Mouse (Mus musculus) testis, adult 2 months (tissue): ENCODE measurements around the gene Dcun1d5. TPM values are rescaled to one million over a fixed set of nuclear protein-coding genes. Genes with fewer than 3 reads are reported as not detected.

Experiments
- H3K27ac ChIP-seq: fragments of 200-500 bp; 2 replicates; pipeline ENCODE4 v1.5.1; 2012; ENCODE audit warnings: low read depth, low read length; ENCODE audit not compliant: control insufficient read depth, insufficient read depth
- H3K27me3 ChIP-seq: fragments of 200-500 bp; 2 replicates; pipeline ENCODE4 v1.6.1; 2012; ENCODE audit warnings: mild to moderate bottlenecking, low read length, moderate library complexity; ENCODE audit not compliant: control insufficient read depth, insufficient read depth
- H3K36me3 ChIP-seq: fragments of 200-500 bp; 2 replicates; pipeline ENCODE4 v1.6.1; 2012; ENCODE audit warnings: mild to moderate bottlenecking, low read length; ENCODE audit not compliant: control insufficient read depth, insufficient read depth
- H3K4me1 ChIP-seq: fragments of 200-500 bp; 2 replicates; pipeline ENCODE4 v1.6.1; 2012; ENCODE audit warnings: low read length; ENCODE audit not compliant: control insufficient read depth, insufficient read depth
- H3K4me3 ChIP-seq: fragments of 200-500 bp; 2 replicates; pipeline ENCODE4 v1.5.1; 2012; ENCODE audit warnings: low read depth, mild to moderate bottlenecking, low read length, moderate library complexity, mixed read lengths; ENCODE audit not compliant: control insufficient read depth
- CTCF ChIP-seq: fragments of 200-500 bp; IDR thresholded peaks from 2 replicates; pipeline ENCODE4 v1.5.1; 2012; ENCODE audit warnings: low read depth, mild to moderate bottlenecking, inconsistent platforms, low read length, moderate library complexity; ENCODE audit not compliant: control insufficient read depth, insufficient read depth, insufficient replicate concordance
- POLR2A ChIP-seq: fragments of 200-500 bp; IDR thresholded peaks from 2 replicates; pipeline ENCODE4 v1.6.1; 2012; ENCODE audit warnings: low read depth, mild to moderate bottlenecking, inconsistent platforms, low read length, moderate library complexity; ENCODE audit not compliant: control insufficient read depth
- polyA plus RNA-seq: library from polyadenylated mRNA; depleted of rRNA; stranded (reverse); fragments of >200 nt; gene quantifications from 2 replicates; pipeline ENCODE4 v1.2.3, GENCODE M21; 2012; rRNA removed

Gene Dcun1d5
- polyA plus RNA-seq = 24.1 and 26.4 TPM in 2 replicates

GRCm38 (mm10) chr9:7184172-7184896 lies at the start of gene Dcun1d5, which contains the start of gene Dync2h1:
Dcun1d5 (plus strand) TSS chr9:7184520.
Dync2h1 (minus strand) TSS chr9:7184446.
- TF ChIP-seq POLR2A = peak; percentile 96
- no peak for TF ChIP-seq CTCF
- no peaks in the 10 kb centered on the region for H3K27me3 ChIP-seq
- peak within 1 kb of the TSS; percentile 90 for H3K27ac ChIP-seq
- H3K36me3 ChIP-seq = no peaks in the 10 kb centered on the region
- no peaks in the 10 kb centered on the region; the same call in 1 of the 2 replicates for H3K4me1 ChIP-seq
- H3K4me3 ChIP-seq = peak within 1 kb of the TSS; percentile 96

GRCm38 (mm10) chr9:7154391-7154790 lies 29.9 kb upstream of the Dcun1d5 start:
- H3K36me3 ChIP-seq = no peaks in the 10 kb centered on the region; the same call in 1 of the 2 replicates
- TF ChIP-seq CTCF = no peak
- TF ChIP-seq POLR2A = no peak
- no peak overlapping the region for H3K4me3 ChIP-seq

GRCm38 (mm10) chr9:7158605-7159004 lies 25.7 kb upstream of the Dcun1d5 start:
- Histone ChIP-seq H3K4me3 (no peak overlapping the region), H3K36me3 (peaks cover 3% of the 10 kb centered on the region; the same call in 1 of the 2 replicates), H3K27ac (no peak overlapping the region), H3K4me1 (no peaks in the 10 kb centered on the region), H3K27me3 (no peaks in the 10 kb centered on the region)
- TF ChIP-seq POLR2A (no peak), CTCF (no peak)

More at GRCm38 (mm10) chr9:7154391-7154790, 29.9 kb upstream of the Dcun1d5 start:
- Histone ChIP-seq H3K27me3 (no peaks in the 10 kb centered on the region), H3K27ac (no peak overlapping the region), H3K4me1 (no peaks in the 10 kb centered on the region)

- no peak for TF ChIP-seq POLR2A
- TF ChIP-seq CTCF = no peak
- Histone ChIP-seq H3K4me3 (no peak overlapping the region), H3K27me3 (no peaks in the 10 kb centered on the region), H3K27ac (no peak overlapping the region), H3K36me3 (peaks cover 3% of the 10 kb centered on the region; the same call in 1 of the 2 replicates), H3K4me1 (no peaks in the 10 kb centered on the region)
Measured at GRCm38 (mm10) chr9:7159718-7160117, 24.6 kb upstream of the Dcun1d5 start.

- no peaks in the 10 kb centered on the region for H3K4me1 ChIP-seq
- no peak overlapping the region for H3K27ac ChIP-seq
- H3K27me3 ChIP-seq = no peaks in the 10 kb centered on the region
- H3K36me3 ChIP-seq = peaks cover 3% of the 10 kb centered on the region
- H3K4me3 ChIP-seq = no peak overlapping the region
- TF ChIP-seq POLR2A (no peak), CTCF (no peak)
Measured at GRCm38 (mm10) chr9:7160688-7161087, 23.6 kb upstream of the Dcun1d5 start.

- Histone ChIP-seq H3K36me3 (peaks cover 1% of the 10 kb centered on the region), H3K4me1 (no peaks in the 10 kb centered on the region), H3K4me3 (no peak overlapping the region), H3K27me3 (no peaks in the 10 kb centered on the region), H3K27ac (no peak overlapping the region)
- no peak for TF ChIP-seq POLR2A
- TF ChIP-seq CTCF = no peak
Measured at GRCm38 (mm10) chr9:7167339-7167998, 16.9 kb upstream of the Dcun1d5 start.

- H3K27me3 ChIP-seq = no peaks in the 10 kb centered on the region
- no peak overlapping the region for H3K4me3 ChIP-seq
- H3K4me1 ChIP-seq = peaks cover 3% of the 10 kb centered on the region; the same call in 1 of the 2 replicates
- no peaks in the 10 kb centered on the region; the same call in none of the 2 replicates for H3K36me3 ChIP-seq
- no peak for TF ChIP-seq CTCF
- no peak overlapping the region for H3K27ac ChIP-seq
Measured at GRCm38 (mm10) chr9:7173756-7174155, 10.6 kb upstream of the Dcun1d5 start.
